Mouse (Mus musculus) forebrain, postnatal 0 days (tissue): ENCODE data around the gene Ankrd42. TPM values are rescaled to one million over a fixed set of nuclear protein-coding genes. Genes with fewer than 3 reads are reported as not detected.
A peak's percentile ranks its signal among the peaks of the same experiment; 100 is the strongest.

Experiments
- ATAC-seq: fragments of 200-750 bp; cut with Nextera tagmentation; 2 replicates; pipeline ENCODE4 v1.8.0; 2017; ENCODE audit warnings: mild to moderate bottlenecking, moderate library complexity
- DNase-seq: peaks from one replicate; pipeline ENCODE4 v3.0.0-alpha.2; 2015
- H3K27ac ChIP-seq: fragments of 300-500 bp; sonication (generic); 2 replicates; pipeline ENCODE4 v1.5.1; 2014; ENCODE audit warnings: low read depth, mild to moderate bottlenecking, antibody characterized with exemption, low read length, moderate library complexity, mixed read lengths
- H3K27me3 ChIP-seq: fragments of 300-500 bp; sonication (generic); 2 replicates; pipeline ENCODE4 v1.6.1; 2014; ENCODE audit warnings: mild to moderate bottlenecking, low read length, mixed read lengths; ENCODE audit not compliant: insufficient read depth
- H3K36me3 ChIP-seq: fragments of 300-500 bp; sonication (generic); 2 replicates; pipeline ENCODE4 v1.6.1; 2014; ENCODE audit warnings: mild to moderate bottlenecking, moderate library complexity; ENCODE audit not compliant: insufficient read depth
- H3K4me1 ChIP-seq: fragments of 300-500 bp; sonication (generic); 2 replicates; pipeline ENCODE4 v1.6.1; 2014; ENCODE audit warnings: antibody characterized with exemption; ENCODE audit not compliant: insufficient read depth
- H3K4me2 ChIP-seq: fragments of 300-500 bp; sonication (generic); 2 replicates; pipeline ENCODE4 v1.6.1; 2014; ENCODE audit warnings: low read depth, mild to moderate bottlenecking, moderate library complexity
- H3K4me3 ChIP-seq: fragments of 300-500 bp; sonication (generic); 2 replicates; pipeline ENCODE4 v1.5.1; 2014; ENCODE audit warnings: low read depth, low read length, mixed read lengths
- H3K9ac ChIP-seq: fragments of 300-500 bp; sonication (generic); 2 replicates; pipeline ENCODE4 v1.6.1; 2014; ENCODE audit warnings: mild to moderate bottlenecking
- H3K9me3 ChIP-seq: fragments of 300-500 bp; sonication (generic); 2 replicates; pipeline ENCODE4 v1.6.1; 2016; ENCODE audit warnings: low read length
- CTCF ChIP-seq: sonication (generic); IDR thresholded peaks from 2 replicates; pipeline ENCODE4 v1.5.1; 2016; ENCODE audit warnings: antibody characterized with exemption, control low read depth, low read depth
- WGBS: fragments of 180-500 bp; shearing (Covaris S2); extraction: QIAGEN DNeasy Blood & Tissue Kit; methylation state at CpG from one replicate; pipeline ENCODE4 v1.1.7; 2014; 5-methylcytosine and 5-hydroxymethylcytosine counted together
- polyA plus RNA-seq: library from polyadenylated mRNA; unstranded; fragments of >200 nt; fragmentation: Nextera tagmentation; extraction: Ambion mirVana; gene quantifications from 2 replicates; pipeline ENCODE4 v1.2.1, GENCODE M21; 2015
- total RNA-seq: library from RNA; depleted of rRNA; stranded (reverse); fragments of >200 nt; gene quantifications from 2 replicates; pipeline ENCODE4 v1.2.3, GENCODE M21; 2014

Ankrd42 gene
- total and polyA plus RNA-seq, 2 experiments from 2014 or later, result 22.0 to 30.8 TPM

DNA sequence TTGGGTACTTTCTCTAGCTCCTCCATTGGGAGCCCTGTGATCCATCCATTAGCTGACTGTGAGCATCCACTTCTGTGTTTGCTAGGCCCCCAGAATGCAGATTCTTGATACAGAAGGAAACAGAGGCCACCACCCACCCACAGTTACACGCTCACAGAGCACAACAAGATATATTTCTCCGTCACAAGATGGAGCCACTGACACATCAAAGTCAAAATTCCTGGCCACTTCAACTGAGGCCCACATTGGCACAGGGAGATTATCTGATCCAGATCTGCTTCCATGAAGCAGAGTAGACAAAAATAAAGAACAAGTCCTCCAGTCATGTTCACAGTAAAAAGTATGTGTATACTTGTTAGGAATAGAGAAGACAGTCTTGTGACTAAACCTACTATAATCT is 6.8 kb downstream of the Ankrd42 start:
- DNase-seq (peak; percentile 59), ATAC-seq (peak; percentile 50)
- WGBS, result 40% methylated on average over 2 of the region's 2 CpGs
- H3K9me3 ChIP-seq, result no peaks in the 10 kb centered on the region
- H3K4me2 ChIP-seq, result no peak overlapping the region
- no peak overlapping the region for H3K4me3 ChIP-seq
- no peak overlapping the region for H3K9ac ChIP-seq
- H3K27me3 ChIP-seq, result no peaks in the 10 kb centered on the region
- no peaks in the 10 kb centered on the region for H3K4me1 ChIP-seq
- H3K27ac ChIP-seq, result no peak overlapping the region
- H3K36me3 ChIP-seq, result no peaks in the 10 kb centered on the region
- peak; percentile 59 for TF ChIP-seq CTCF

DNA sequence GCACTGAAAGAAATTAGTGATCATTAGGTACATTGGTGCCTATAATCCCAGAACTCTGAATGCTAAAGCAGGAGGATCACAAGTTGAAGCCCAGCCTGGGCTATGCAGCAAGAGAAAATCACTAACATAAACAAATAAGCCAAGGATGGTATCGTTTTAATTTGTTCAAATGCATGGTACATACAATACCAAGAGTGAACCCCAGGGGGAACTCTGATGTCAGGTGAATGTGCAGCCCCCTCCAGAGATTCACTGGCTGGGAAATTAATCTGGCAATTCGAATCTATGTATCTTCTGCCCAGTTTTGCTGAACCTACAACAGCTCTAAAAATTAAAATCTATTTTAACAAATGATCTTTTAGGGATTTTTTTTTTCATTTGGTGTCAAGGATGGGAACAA is 12.5 kb downstream of the Ankrd42 start:
- DNase-seq (no peak), ATAC-seq (no peak)
- Histone ChIP-seq H3K4me3 (no peak overlapping the region), H3K4me1 (no peaks in the 10 kb centered on the region), H3K36me3 (no peaks in the 10 kb centered on the region; the same call in 1 of the 2 replicates), H3K27me3 (no peaks in the 10 kb centered on the region), H3K27ac (no peak overlapping the region), H3K9me3 (no peaks in the 10 kb centered on the region), H3K9ac (no peak overlapping the region), H3K4me2 (no peak overlapping the region)
- WGBS, result 48% methylated on average over 2 of the region's 2 CpGs
- TF ChIP-seq CTCF, result peak; percentile 46; the same call in 1 of the 2 replicates

DNA sequence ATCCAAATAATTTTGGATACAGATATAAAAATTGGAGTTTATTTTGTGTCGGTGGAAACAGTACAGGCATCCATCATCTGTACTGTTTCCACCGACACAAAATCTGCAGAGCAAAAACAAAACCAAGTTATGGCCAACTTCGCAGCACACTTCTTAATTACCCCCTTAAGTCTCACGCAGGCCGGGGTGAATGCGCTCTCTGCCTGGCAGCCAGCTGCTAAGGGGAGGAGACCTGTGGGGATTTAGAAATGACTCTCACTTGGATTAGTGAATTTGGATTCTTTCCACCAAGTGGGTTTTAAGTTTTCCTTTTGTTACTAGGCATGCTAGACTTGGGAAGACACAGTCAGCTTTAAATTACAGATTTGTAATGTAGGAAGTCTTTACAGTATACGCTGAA is 26.1 kb downstream of the Ankrd42 start:
- TF ChIP-seq CTCF, result no peak
- no peaks in the 10 kb centered on the region for H3K9me3 ChIP-seq
- H3K27ac ChIP-seq, result no peak overlapping the region
- H3K9ac ChIP-seq, result no peak overlapping the region
- DNase-seq (no peak), ATAC-seq (no peak)
- H3K4me2 ChIP-seq, result no peak overlapping the region
- peaks cover 17% of the 10 kb centered on the region for H3K36me3 ChIP-seq
- H3K4me1 ChIP-seq, result no peaks in the 10 kb centered on the region
- no peak overlapping the region for H3K4me3 ChIP-seq
- no peaks in the 10 kb centered on the region for H3K27me3 ChIP-seq
- 32% methylated on average over 7 of the region's 7 CpGs for whole genome bisulfite sequencing

DNA sequence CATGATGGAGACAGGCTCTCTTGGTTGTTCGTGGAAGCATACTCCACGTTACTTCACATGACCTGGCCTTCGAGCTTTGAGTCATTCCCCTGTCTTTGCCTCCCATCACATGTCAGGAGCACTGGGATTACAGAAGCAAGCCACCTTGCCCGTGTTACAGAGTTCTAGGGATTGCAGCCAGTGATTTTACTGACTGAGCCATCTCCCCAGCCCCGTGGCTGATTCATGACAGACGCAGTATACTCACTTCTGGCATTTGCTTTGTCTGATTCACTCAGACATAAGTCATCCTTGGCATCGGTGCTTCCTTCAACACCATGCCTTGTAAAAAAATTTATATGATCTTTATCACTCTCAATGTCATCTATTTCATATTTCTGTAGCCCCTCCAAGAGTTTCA is 32.0 kb downstream of the Ankrd42 start:
- DNase-seq (no peak), ATAC-seq (no peak)
- no peak overlapping the region for H3K4me3 ChIP-seq
- TF ChIP-seq CTCF, result no peak
- WGBS, result 88% methylated on average over 7 of the region's 7 CpGs
- H3K27ac ChIP-seq, result no peak overlapping the region
- no peak overlapping the region for H3K9ac ChIP-seq
- H3K27me3 ChIP-seq, result no peaks in the 10 kb centered on the region
- H3K9me3 ChIP-seq, result no peaks in the 10 kb centered on the region
- no peak overlapping the region for H3K4me2 ChIP-seq
- H3K36me3 ChIP-seq, result peaks cover 17% of the 10 kb centered on the region
- H3K4me1 ChIP-seq, result no peaks in the 10 kb centered on the region

DNA sequence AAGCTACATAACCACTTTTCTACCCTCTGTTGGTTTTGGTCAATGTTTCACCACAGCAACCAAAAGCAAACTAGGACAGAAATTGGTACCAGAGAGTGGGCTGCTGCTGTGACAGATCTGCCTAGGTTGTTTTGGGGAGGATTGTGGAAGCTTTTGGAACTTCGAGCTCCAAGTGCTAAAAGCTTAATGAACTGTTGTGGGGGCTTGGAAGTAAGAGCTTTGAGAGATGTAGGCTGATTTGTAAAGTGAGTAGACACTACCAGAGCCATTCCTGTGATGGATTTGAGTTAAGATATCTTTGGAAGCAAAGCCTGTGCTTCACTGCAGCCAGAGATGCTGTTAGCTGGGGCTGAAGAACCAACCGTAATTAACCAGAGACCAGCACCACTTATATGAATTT is 46.1 kb downstream of the Ankrd42 start:
- no peak for TF ChIP-seq CTCF
- ATAC-seq (no peak), DNase-seq (no peak)
- Histone ChIP-seq H3K27me3 (no peaks in the 10 kb centered on the region), H3K4me3 (no peak overlapping the region), H3K4me1 (no peaks in the 10 kb centered on the region), H3K27ac (no peak overlapping the region), H3K9me3 (no peaks in the 10 kb centered on the region), H3K36me3 (no peaks in the 10 kb centered on the region), H3K4me2 (no peak overlapping the region), H3K9ac (no peak overlapping the region)
- 87% methylated on average over 2 of the region's 2 CpGs for WGBS

DNA sequence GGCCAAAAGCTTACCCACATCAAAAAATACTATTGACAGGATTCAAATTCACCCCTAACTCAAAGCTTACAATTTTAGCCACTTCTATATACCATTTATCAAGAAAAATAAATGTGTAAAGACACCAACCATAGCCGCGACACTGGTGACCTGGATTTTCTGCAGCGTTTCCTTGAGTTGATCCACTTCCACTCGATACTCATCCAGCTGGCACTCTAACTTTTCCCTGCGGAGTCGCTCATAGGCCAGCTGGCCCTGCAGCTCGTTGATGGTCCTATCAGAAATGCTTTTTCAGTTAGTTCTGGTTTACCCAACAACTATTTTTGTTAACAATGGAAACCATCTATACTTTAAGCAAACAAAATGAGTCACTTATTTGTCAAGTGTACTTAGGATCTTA is 47.0 kb downstream of the Ankrd42 start:
- ATAC-seq (no peak), DNase-seq (no peak)
- 91% methylated on average over 7 of the region's 7 CpGs for WGBS

DNA sequence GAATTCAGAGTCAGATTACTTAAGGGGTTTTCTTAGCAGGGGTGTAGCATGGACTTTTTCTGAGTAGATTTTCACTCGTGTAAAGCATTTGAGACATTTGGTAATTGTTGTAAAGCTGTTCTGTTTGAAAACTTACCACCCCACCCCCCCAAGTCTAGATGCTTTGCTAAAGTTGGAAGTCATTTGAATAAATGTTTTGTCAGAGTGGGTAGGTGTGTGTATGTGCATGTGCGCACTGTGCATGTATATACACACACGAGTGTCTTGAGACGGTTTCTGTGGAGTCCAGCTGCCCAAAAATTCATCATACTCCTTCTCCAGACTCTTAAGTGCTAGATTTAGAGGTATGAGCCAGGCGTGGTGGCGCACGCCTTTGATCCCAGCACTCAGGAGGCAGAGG is 53.4 kb downstream of the Ankrd42 start:
- no peak for DNase-seq
- H3K4me2 ChIP-seq, result no peak overlapping the region

More for the DNA sequence above, 47.0 kb downstream of the Ankrd42 start:
- Histone ChIP-seq H3K9ac (no peak overlapping the region), H3K27ac (no peak overlapping the region), H3K4me1 (no peaks in the 10 kb centered on the region), H3K36me3 (no peaks in the 10 kb centered on the region), H3K4me3 (no peak overlapping the region), H3K4me2 (no peak overlapping the region), H3K9me3 (no peaks in the 10 kb centered on the region), H3K27me3 (no peaks in the 10 kb centered on the region)
- no peak for TF ChIP-seq CTCF

More for the DNA sequence above, 53.4 kb downstream of the Ankrd42 start:
- Histone ChIP-seq H3K27ac (no peak overlapping the region), H3K4me3 (no peak overlapping the region), H3K36me3 (peaks cover 19% of the 10 kb centered on the region), H3K9ac (no peak overlapping the region), H3K27me3 (no peaks in the 10 kb centered on the region), H3K4me1 (no peaks in the 10 kb centered on the region), H3K9me3 (no peaks in the 10 kb centered on the region)
- TF ChIP-seq CTCF, result no peak
- WGBS, result 90% methylated on average over 7 of the region's 7 CpGs
- no peak for ATAC-seq
